Mouse (Mus musculus) limb, embryonic 14.5 days (tissue): ENCODE results near the gene Ppp3cb. TPM values are rescaled to one million over a fixed set of nuclear protein-coding genes. Genes with fewer than 3 reads are reported as not detected.
A peak's percentile ranks its signal among the peaks of the same experiment; 100 is the strongest.

ENCODE experiments used
- ATAC-seq: fragments of 200-750 bp; cut with Nextera tagmentation; 2 replicates; pipeline ENCODE4 v1.8.0; 2017; ENCODE audit warnings: low read depth, moderate number of reproducible peaks, moderate TSS enrichment; ENCODE audit not compliant: low FRiP score
- DNase-seq: peaks from one replicate; pipeline ENCODE4 v3.0.0-alpha.2; 2015; ENCODE audit warnings: low spot score
- H3K27ac ChIP-seq: fragments of 300-500 bp; sonication (generic); replicated peaks from 2 replicates; pipeline ENCODE4 v1.5.1; 2014; ENCODE audit warnings: low read depth, mild to moderate bottlenecking, low read length, moderate library complexity, mixed read lengths
- H3K27me3 ChIP-seq: fragments of 300-500 bp; sonication (generic); 2 replicates; pipeline ENCODE4 v1.6.1; 2014; ENCODE audit warnings: low read length, mixed read lengths; ENCODE audit not compliant: control insufficient read depth, insufficient read depth
- H3K36me3 ChIP-seq: fragments of 300-500 bp; sonication (generic); 2 replicates; pipeline ENCODE4 v1.6.1; 2014; ENCODE audit warnings: mild to moderate bottlenecking, low read length, moderate library complexity, mixed read lengths; ENCODE audit not compliant: control insufficient read depth, insufficient read depth
- H3K4me1 ChIP-seq: fragments of 300-500 bp; sonication (generic); 2 replicates; pipeline ENCODE4 v1.6.1; 2014; ENCODE audit warnings: antibody characterized with exemption, low read length, mixed read lengths; ENCODE audit not compliant: control insufficient read depth, insufficient read depth
- H3K4me2 ChIP-seq: fragments of 300-500 bp; sonication (generic); replicated peaks from 2 replicates; pipeline ENCODE4 v1.6.1; 2014; ENCODE audit warnings: low read depth, mild to moderate bottlenecking, low read length, moderate library complexity; ENCODE audit not compliant: severe bottlenecking
- H3K4me3 ChIP-seq: fragments of 300-500 bp; sonication (generic); replicated peaks from 2 replicates; pipeline ENCODE4 v1.5.1; 2014; ENCODE audit warnings: low read length
- H3K9ac ChIP-seq: fragments of 300-500 bp; sonication (generic); 2 replicates; pipeline ENCODE4 v1.6.1; 2014; ENCODE audit warnings: mild to moderate bottlenecking, low read depth, low read length, moderate library complexity; ENCODE audit not compliant: severe bottlenecking
- H3K9me3 ChIP-seq: fragments of 300-500 bp; sonication (generic); 2 replicates; pipeline ENCODE4 v1.6.1; 2016; ENCODE audit warnings: low read length; ENCODE audit not compliant: control insufficient read depth
- POLR2A ChIP-seq: fragments of 200-500 bp; IDR thresholded peaks from 2 replicates; pipeline ENCODE4 v1.8.0; 2012; ENCODE audit warnings: inconsistent platforms, mild to moderate bottlenecking, moderate library complexity, borderline replicate concordance; ENCODE audit not compliant: insufficient read depth, insufficient read length; ENCODE audit errors: extremely low read depth
- WGBS: fragments of 180-500 bp; shearing (Covaris S2); extraction: QIAGEN DNeasy Blood & Tissue Kit; methylation state at CpG from one replicate; pipeline ENCODE4 v1.1.7; 2014; 5-methylcytosine and 5-hydroxymethylcytosine counted together
- polyA plus RNA-seq, 2 experiments: library from polyadenylated mRNA; depleted of rRNA in 1 of 2; stranded (reverse) in 1 of 2; unstranded in 1 of 2; fragments of >200 nt; fragmentation: Nextera tagmentation in 1 of 2; extraction: Ambion mirVana in 1 of 2; gene quantifications; 2 replicates each; pipeline versions ENCODE4 v1.2.1 to v1.2.3; 2012 to 2014

The Ppp3cb gene
- polyA plus RNA-seq, 2 experiments: 69.9 to 82.6 TPM

GRCm38 (mm10) chr14:20499982-20500381 is 46.4 kb downstream of the Ppp3cb start:
- H3K4me2 ChIP-seq: no peak overlapping the region
- ATAC-seq (no peak), DNase-seq (no peak)
- H3K4me3 ChIP-seq: no peak overlapping the region
- no peaks in the 10 kb centered on the region for H3K9me3 ChIP-seq
- peaks cover 48% of the 10 kb centered on the region for H3K36me3 ChIP-seq
- no peaks in the 10 kb centered on the region for H3K4me1 ChIP-seq
- no peak for TF ChIP-seq POLR2A
- no peaks in the 10 kb centered on the region for H3K27me3 ChIP-seq
- no peak overlapping the region for H3K27ac ChIP-seq
- no peak overlapping the region for H3K9ac ChIP-seq
- 72% methylated on average over 3 of the region's 3 CpGs for WGBS

GRCm38 (mm10) chr14:20496603-20497002 is 49.8 kb downstream of the Ppp3cb start, which contains the start of gene Mss51:
Gene Mss51, minus strand, starts transcription at chr14:20496901.
- no peak within 1 kb of the TSS for H3K4me3 ChIP-seq
- no peaks in the 10 kb centered on the region for H3K9me3 ChIP-seq
- no peak for TF ChIP-seq POLR2A
- DNase-seq (no peak), ATAC-seq (no peak)
- no peaks in the 10 kb centered on the region for H3K4me1 ChIP-seq
- no peak within 1 kb of the TSS for H3K4me2 ChIP-seq
- no peak within 1 kb of the TSS for H3K27ac ChIP-seq
- peaks cover 49% of the 10 kb centered on the region for H3K36me3 ChIP-seq
- no peak within 1 kb of the TSS for H3K9ac ChIP-seq
- no peaks in the 10 kb centered on the region for H3K27me3 ChIP-seq
- 76% methylated on average over 2 of the region's 2 CpGs for WGBS

GRCm38 (mm10) chr14:20486031-20486430 is 60.3 kb downstream of the Ppp3cb start:
- no peak overlapping the region for H3K9ac ChIP-seq
- H3K27me3 ChIP-seq: no peaks in the 10 kb centered on the region
- no peak overlapping the region for H3K4me2 ChIP-seq
- ATAC-seq (no peak), DNase-seq (no peak)
- WGBS: 98% methylated on average over 5 of the region's 5 CpGs
- no peak overlapping the region for H3K4me3 ChIP-seq
- H3K27ac ChIP-seq: no peak overlapping the region
- H3K9me3 ChIP-seq: no peaks in the 10 kb centered on the region
- no peak for TF ChIP-seq POLR2A
- peaks cover 31% of the 10 kb centered on the region for H3K36me3 ChIP-seq
- H3K4me1 ChIP-seq: no peaks in the 10 kb centered on the region

GRCm38 (mm10) chr14:20482051-20482751 is 64.2 kb downstream of the Ppp3cb start:
- ATAC-seq (no peak), DNase-seq (no peak)
- no peak overlapping the region for H3K9ac ChIP-seq
- no peaks in the 10 kb centered on the region for H3K9me3 ChIP-seq
- WGBS: 87% methylated on average over 7 of the region's 7 CpGs
- H3K4me2 ChIP-seq: no peak overlapping the region
- TF ChIP-seq POLR2A: no peak
- H3K36me3 ChIP-seq: peaks cover 19% of the 10 kb centered on the region
- H3K4me3 ChIP-seq: no peak overlapping the region
- H3K27ac ChIP-seq: no peak overlapping the region
- peaks cover 10% of the 10 kb centered on the region for H3K4me1 ChIP-seq
- no peaks in the 10 kb centered on the region for H3K27me3 ChIP-seq

- no peak for ATAC-seq
- Histone ChIP-seq H3K4me3 (no peak overlapping the region), H3K36me3 (peaks cover 13% of the 10 kb centered on the region), H3K27ac (no peak overlapping the region), H3K9me3 (no peaks in the 10 kb centered on the region), H3K9ac (no peak overlapping the region), H3K4me2 (no peak overlapping the region), H3K27me3 (no peaks in the 10 kb centered on the region), H3K4me1 (peaks cover 16% of the 10 kb centered on the region)
- DNase-seq: no peak
- TF ChIP-seq POLR2A: no peak
- WGBS: 31% methylated on average over 5 of the region's 5 CpGs
Observed at GRCm38 (mm10) chr14:20481211-20481610, 65.2 kb downstream of the Ppp3cb start.

GRCm38 (mm10) chr14:20480195-20480579 is 66.2 kb downstream of the Ppp3cb start:
- TF ChIP-seq POLR2A: no peak
- DNase-seq: no peak
- H3K9me3 ChIP-seq: no peaks in the 10 kb centered on the region
- ATAC-seq: peak; percentile 21; the same call in 1 of the 2 replicates
- peak overlapping the region; percentile 68 for H3K9ac ChIP-seq
- H3K36me3 ChIP-seq: peaks cover 10% of the 10 kb centered on the region; the same call in 1 of the 2 replicates
- H3K27ac ChIP-seq: no peak overlapping the region
- H3K4me2 ChIP-seq: peak overlapping the region; percentile 83
- H3K4me3 ChIP-seq: peak overlapping the region; percentile 68
- peaks cover 16% of the 10 kb centered on the region for H3K4me1 ChIP-seq
- no peaks in the 10 kb centered on the region for H3K27me3 ChIP-seq
- WGBS: 54% methylated on average over 1 of the region's 1 CpGs
